Mouse (Mus musculus) fat pad, adult 2 months (tissue): ENCODE results near the gene Olfr159.
A peak's percentile ranks its signal among the peaks of the same experiment; 100 is the strongest.

ENCODE experiments used
- DNase-seq: peaks from one replicate; pipeline ENCODE4 v3.0.0-alpha.2; 2011; ENCODE audit warnings: low read depth, low spot score; ENCODE audit errors: extremely low read depth

The Olfr159 gene

DNA sequence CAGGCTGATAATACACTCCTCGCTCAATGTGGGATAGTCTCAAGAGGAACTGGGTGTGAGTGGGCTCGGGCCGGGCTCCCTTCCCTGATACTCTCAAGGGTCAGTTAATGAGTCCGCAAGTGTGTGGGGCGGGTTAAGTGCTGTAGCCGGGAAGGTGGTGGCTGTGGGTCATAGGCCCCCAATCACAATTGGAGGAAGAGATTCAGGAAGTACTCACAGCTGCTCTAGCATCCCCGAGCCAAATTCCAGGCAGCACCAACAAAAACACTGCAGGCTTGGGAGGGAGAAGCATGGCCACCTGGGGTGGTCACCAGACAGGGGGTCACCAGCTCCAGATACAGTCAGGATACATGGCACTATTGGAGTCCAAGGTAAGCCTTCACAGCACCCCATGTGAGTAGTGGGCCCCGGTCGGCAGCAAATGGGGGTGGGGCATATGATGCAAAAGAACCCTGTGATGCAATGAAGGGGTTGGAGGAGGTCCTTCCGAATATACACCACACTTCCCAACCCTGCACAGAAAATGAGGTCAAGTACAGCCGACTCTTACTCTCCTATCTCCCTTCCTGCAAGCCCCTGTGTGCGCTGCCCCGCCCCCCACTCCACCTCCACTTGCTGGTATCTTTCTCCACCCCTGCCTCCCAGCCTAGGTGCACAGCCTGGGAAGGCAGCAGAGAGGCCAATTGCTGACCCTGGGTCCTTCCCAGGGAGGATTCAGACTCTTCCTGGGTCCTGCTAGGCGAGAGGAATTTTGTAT, 40.8 kb downstream of the Olfr159 start, which contains the start of gene Spaar:
TSS of gene Spaar (plus strand) at position 241 of the 757 bp plus-strand sequence.
- DNase-seq: no peak

GRCm38 (mm10) chr4:43729126-43729525, 41.7 kb downstream of the Olfr159 start:
- DNase-seq: no peak

GRCm38 (mm10) chr4:43728576-43728954, 42.2 kb downstream of the Olfr159 start:
- DNase-seq: no peak

DNA sequence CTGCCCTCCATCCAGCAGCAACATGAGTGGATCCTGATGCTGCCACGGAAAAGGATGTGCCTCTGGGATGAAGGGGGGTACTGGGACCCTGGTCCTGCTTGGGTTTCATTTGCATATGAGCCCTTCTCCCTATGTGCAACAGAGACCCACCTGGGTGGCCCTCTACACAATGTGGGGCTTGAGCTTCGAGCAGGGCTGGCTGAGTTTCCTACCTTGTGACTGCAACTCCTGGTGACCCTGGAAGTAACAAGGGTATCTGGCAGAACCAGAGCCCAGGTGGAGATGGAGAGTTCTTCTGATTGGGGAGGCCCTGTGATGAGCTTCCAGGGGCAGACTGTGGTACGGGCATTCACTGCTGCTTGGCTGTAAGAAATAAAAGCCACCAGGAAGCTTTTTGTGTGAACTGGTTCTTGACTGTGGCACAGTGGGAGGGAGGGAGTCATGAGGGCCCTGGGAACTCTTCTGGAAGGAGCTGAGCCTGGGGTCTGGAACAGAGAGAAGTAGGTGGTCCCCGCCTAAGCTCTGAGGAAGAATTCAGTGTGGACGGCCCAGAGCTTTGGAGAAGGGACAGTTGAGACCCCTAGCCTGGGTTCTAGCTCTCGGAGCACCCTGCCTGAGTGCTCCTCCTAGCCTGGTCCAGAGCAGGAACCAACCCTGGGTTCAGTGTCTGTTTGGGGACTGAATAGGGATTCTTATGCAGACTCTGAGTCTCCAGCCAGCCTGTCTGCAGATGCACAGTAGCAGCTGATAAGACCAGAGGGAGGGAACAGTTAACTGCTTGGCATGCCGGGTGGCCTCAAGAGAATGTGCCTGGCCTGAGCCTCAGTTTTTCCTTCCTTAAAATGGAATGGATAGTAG, 42.9 kb downstream of the Olfr159 start:
- no peak for DNase-seq

- DNase-seq: peak; percentile 16
These were observed 43.8 kb downstream of the Olfr159 start, which contains the start of gene Hrct1 for GRCm38 (mm10) chr4:43726995-43727394. Hrct1 (plus strand) TSS chr4:43727188.

DNA sequence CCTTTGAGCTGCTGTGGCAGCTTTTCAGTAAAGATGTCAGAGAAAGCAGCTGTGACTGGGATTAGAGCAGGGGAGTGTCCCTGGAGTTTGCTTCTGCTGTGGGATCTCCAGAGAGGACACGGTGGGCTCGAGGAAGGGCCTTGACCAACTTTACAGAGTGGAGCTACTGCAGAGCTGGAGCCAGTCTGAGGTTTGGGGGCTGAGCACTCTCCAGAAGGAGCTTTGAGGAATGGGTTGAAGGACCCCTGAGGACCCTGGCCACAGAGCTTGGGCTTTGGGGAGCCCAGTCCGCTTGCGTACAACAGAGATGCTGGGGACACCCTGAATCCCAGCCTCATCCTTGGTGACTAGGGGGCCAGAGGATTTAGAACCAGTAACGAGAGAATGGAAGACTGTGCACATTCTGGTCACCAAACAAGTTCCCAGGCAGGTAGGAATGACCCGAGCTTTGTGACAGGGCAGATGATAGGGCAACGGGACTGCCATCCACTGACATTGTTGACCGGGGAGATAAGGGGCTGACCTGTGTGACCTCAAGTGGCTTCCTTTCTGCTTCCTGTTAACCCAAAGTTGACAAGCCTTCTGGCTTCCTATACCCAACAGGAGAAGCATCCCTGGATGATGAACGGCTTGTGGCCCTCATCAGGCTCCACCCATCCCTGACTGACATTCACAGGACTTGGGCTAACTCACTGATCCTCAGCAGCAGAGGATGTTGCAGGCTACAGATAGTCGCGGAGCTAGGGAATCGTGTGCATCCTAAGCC, 44.4 kb downstream of the Olfr159 start:
- no peak for DNase-seq

DNA sequence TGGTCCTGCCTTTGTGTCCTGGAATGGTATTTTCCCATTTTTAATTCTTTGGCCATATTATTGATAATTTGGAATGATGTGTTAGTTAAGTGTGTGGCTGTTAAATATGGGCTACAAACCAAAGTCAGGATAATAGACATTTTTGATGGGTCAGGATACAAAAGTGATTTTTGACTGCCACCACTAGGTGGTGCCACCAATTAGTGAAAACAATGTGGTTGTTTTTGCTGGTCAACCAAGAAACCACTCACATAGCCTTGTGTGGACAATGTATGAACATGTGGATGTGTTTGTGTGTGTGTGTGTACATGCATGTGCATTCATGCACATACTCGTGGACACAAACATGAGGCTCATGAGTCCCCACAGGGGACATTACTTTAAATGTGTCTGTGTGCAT, 46.0 kb downstream of the Olfr159 start:
- DNase-seq: no peak

DNA sequence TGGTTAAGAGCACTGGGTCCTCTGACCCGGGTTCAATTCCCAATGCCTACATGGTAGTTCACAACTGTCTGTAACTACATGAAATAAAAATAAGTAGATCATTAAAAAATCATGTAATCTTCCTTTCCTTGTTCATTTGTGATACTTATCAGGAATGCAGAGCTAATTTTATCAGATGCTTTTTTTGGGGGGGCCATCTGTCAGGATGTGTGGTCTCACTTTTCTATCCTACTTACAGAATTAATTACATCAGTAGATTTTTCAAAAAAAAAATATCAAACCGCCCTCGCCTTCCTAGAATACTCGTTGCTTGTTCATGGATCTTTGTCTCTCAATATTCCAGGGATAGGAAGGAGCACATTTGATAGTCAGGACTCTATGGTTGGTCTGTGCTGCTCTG, 48.6 kb downstream of the Olfr159 start:
- no peak for DNase-seq

DNA sequence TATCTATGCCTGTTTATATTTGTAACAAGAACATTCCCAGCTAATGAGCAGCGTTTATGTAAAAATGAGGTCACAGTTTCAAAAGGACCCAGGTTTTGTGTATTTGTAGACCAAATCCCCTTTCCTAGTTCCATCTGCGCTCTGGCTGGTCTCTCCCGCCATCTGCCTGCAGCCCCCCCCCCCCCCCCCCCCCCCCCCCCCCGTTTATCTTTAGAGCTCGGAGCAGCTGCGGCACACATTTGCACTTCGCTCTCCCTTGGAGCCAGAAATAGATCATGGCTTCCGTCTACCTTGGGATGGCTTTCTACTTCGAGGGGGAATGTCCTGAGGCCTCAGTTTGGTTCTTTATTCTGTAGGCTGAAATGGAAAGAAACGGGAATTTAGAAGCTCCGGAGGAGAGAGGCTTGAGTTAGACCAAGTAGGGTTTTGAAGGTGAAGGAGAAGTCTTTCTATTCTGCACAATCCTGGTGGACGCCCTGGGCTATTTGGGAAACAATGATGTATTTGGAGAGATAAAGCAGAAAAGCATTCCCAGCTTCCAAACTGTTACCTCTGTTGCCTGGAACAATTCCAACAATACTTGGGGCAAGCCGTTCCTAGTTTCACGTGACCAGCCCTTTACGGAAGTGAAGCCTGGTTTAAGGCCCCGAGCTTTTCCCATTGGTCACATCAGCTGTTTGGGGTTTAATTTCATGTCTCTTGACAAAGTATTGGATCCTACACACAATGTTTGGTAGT, 50.1 kb downstream of the Olfr159 start:
- no peak for DNase-seq
